ENCODE assay signal across 7 mouse cellular contexts in genomic region chr5:24029331-24029771, GRCm38 (mm10). TPM values are rescaled to one million over a fixed set of nuclear protein-coding genes. Genes with fewer than 3 reads are reported as not detected.
DNase-seq lines count a peak whose midpoint lies in the region; ATAC-seq and TF ChIP-seq lines count a peak whose summit lies in the region.

No protein-coding gene starts in this region.

- H3K4me3 ChIP-seq in forebrain, embryonic 13.5 days = peak overlapping the region; percentile 93
- peak overlapping the region; percentile 100 for H3K4me3 ChIP-seq in hindbrain, embryonic 15.5 days
- H3K4me3 ChIP-seq in small intestine, adult 2 months (ENCODE audit: low read depth, low read length) = peak overlapping the region; percentile 90

- no peak for TF ChIP-seq POLR2A in small intestine, adult 2 months (IDR thresholded peaks at IDR 0.05; ENCODE audit: low read depth, low read length)

- peak; percentile 56; the same call in 1 of the 2 replicates for ATAC-seq in cerebellum, adult (ENCODE audit: insufficient number of reproducible peaks, low FRiP score, low TSS enrichment)
- ATAC-seq in forebrain, embryonic 13.5 days = peak; percentile 59
- ATAC-seq in hindbrain, embryonic 15.5 days (ENCODE audit: low FRiP score, low read depth) = peak; percentile 47
- ATAC-seq in megakaryocyte-erythroid progenitor cell, adult 5-6 weeks (replicated peaks; ENCODE audit: low FRiP score, low TSS enrichment, poor library complexity, severe bottlenecking) = peak; percentile 84

- H3K27me3 ChIP-seq in forebrain, embryonic 13.5 days = no peaks in the 10 kb centered on the region
- H3K27me3 ChIP-seq in hindbrain, embryonic 15.5 days = no peaks in the 10 kb centered on the region
- no peaks in the 10 kb centered on the region for H3K27me3 ChIP-seq in small intestine, adult 2 months (ENCODE audit: control insufficient read depth, insufficient read depth, low read length)

- H3K27ac ChIP-seq in forebrain, embryonic 13.5 days = peak overlapping the region; percentile 83; the same call in 1 of the 2 replicates
- peak overlapping the region; percentile 86 for H3K27ac ChIP-seq in hindbrain, embryonic 15.5 days (replicated peaks)
- no peak overlapping the region for H3K27ac ChIP-seq in small intestine, adult 2 months (ENCODE audit: insufficient read depth, low read depth, low read length)

- 2% methylated on average over 11 of the region's 11 CpGs for WGBS in forebrain, embryonic 13.5 days
- 5% methylated on average over 11 of the region's 11 CpGs for WGBS in hindbrain, embryonic 15.5 days
- WGBS in small intestine, adult 2 months = 3% methylated on average over 11 of the region's 11 CpGs

- peaks cover 21% of the 10 kb centered on the region for H3K4me1 ChIP-seq in forebrain, embryonic 13.5 days
- peaks cover 19% of the 10 kb centered on the region for H3K4me1 ChIP-seq in hindbrain, embryonic 15.5 days (replicated peaks)
- peaks cover 2% of the 10 kb centered on the region; the same call in 1 of the 2 replicates for H3K4me1 ChIP-seq in small intestine, adult 2 months (ENCODE audit: control insufficient read depth, insufficient read depth, insufficient read length, low read length)

- H3K9me3 ChIP-seq in forebrain, embryonic 13.5 days (replicated peaks) = no peaks in the 10 kb centered on the region
- no peaks in the 10 kb centered on the region for H3K9me3 ChIP-seq in hindbrain, embryonic 15.5 days

- H3K4me2 ChIP-seq in forebrain, embryonic 13.5 days = peak overlapping the region; percentile 81
- peak overlapping the region; percentile 89 for H3K4me2 ChIP-seq in hindbrain, embryonic 15.5 days

- intact Hi-C loops in left cerebral cortex, postnatal 25 days (cut with DNase I) = loop anchor here (5.0 kb wide), 1 partner anchor 177 kb away; no protein-coding TSS in a partner anchor

- H3K9ac ChIP-seq in forebrain, embryonic 13.5 days = peak overlapping the region; percentile 95
- peak overlapping the region; percentile 79 for H3K9ac ChIP-seq in hindbrain, embryonic 15.5 days

- peak; percentile 72 for DNase-seq in R1 (ENCODE audit: low read depth, low spot score)
- peak; percentile 39 to 64 for DNase-seq in left cerebral cortex, postnatal 25 days (ENCODE audit: low spot score in 2 of 2)

- TF ChIP-seq CTCF in small intestine, adult 2 months (IDR thresholded peaks at IDR 0.05; ENCODE audit: extremely low read depth, insufficient read length, insufficient replicate concordance, low read depth, low read length) = peak; percentile 30; the same call in 1 of the 2 replicates

- H3K36me3 ChIP-seq in forebrain, embryonic 13.5 days (ENCODE audit: poor library complexity, severe bottlenecking) = no peaks in the 10 kb centered on the region
- H3K36me3 ChIP-seq in hindbrain, embryonic 15.5 days = no peaks in the 10 kb centered on the region
- H3K36me3 ChIP-seq in small intestine, adult 2 months (ENCODE audit: control insufficient read depth, insufficient read depth, low read length) = no peaks in the 10 kb centered on the region

RNA-seq across cellular contexts. Expression of gene Fam126a, which starts 1.1 kb away (rescaled TPM):
- 40.9 and 44.3 TPM in 2 replicates for polyA plus RNA-seq in forebrain, embryonic 13.5 days (2015; fragmentation: Nextera tagmentation; extraction: Ambion mirVana)
- 31.0 and 31.2 TPM in 2 replicates for polyA plus RNA-seq in hindbrain, embryonic 15.5 days (2015; fragmentation: Nextera tagmentation; extraction: Ambion mirVana)
- 10 to 100 TPM; 16.4 to 17.6 TPM for total RNA-seq in left cerebral cortex, postnatal 25 days (2021)
- total RNA-seq in megakaryocyte-erythroid progenitor cell, adult 5-6 weeks (2014; fragmentation: Nextera tagmentation) = 46.6 and 46.8 TPM in 2 replicates
- total RNA-seq in megakaryocyte-erythroid progenitor cell, adult 5-6 weeks (2017) = 58.4 TPM in 2 replicates
- 0.96 and 1.1 TPM in 2 replicates for polyA plus RNA-seq in small intestine, adult 2 months (2012; rRNA removed)

Comparison
In these comparisons a context has a peak if more than half of its experiments do, and no peak if none do; other contexts are left out.
1. RNA of gene Fam126a, which starts 1.1 kb away (polyA plus RNA-seq): 40.9 to 44.3 TPM in forebrain, embryonic 13.5 days and 31.0 to 31.2 TPM in hindbrain, embryonic 15.5 days; 0.96 to 1.1 TPM in small intestine, adult 2 months; every median in the first group is over 10 times any median in the second.
2. Peak in every context shown above with its lines, with median percentiles within 50 percentile points of each other: ATAC-seq and H3K4me3 ChIP-seq.